Mouse (Mus musculus) embryonic fibroblast, embryonic 13.5 days (primary cell): ENCODE data around the gene Trf.

Experiments used
- CTCF ChIP-seq: IDR thresholded peaks from 2 replicates; pipeline ENCODE4 v1.5.1; 2011; ENCODE audit warnings: mild to moderate bottlenecking, control low read depth, low read length, moderate library complexity, borderline replicate concordance; ENCODE audit not compliant: insufficient read depth
- POLR2A ChIP-seq: IDR thresholded peaks from 2 replicates; pipeline ENCODE4 v1.6.1; 2011; ENCODE audit warnings: low read depth, mild to moderate bottlenecking, control low read depth, low read length, moderate library complexity

- TF ChIP-seq CTCF (no peak), POLR2A (no peak)
Observed at GRCm38 (mm10) chr9:103226806-103227205, 3.4 kb downstream of the Trf start.
